Mouse (Mus musculus) midbrain, embryonic 15.5 days (tissue): ENCODE results near the gene Pax6. TPM values are rescaled to one million over a fixed set of nuclear protein-coding genes. Genes with fewer than 3 reads are reported as not detected.

Experiments used
- ATAC-seq: fragments of 200-750 bp; cut with Nextera tagmentation; replicated peaks from 2 replicates; pipeline ENCODE4 v1.8.0; 2017; ENCODE audit warnings: moderate TSS enrichment
- H3K27ac ChIP-seq: fragments of 300-500 bp; sonication (generic); 2 replicates; pipeline ENCODE4 v1.5.1; 2015; ENCODE audit warnings: mild to moderate bottlenecking, inconsistent platforms
- H3K27me3 ChIP-seq: fragments of 300-500 bp; sonication (generic); replicated peaks from 2 replicates; pipeline ENCODE4 v1.6.1; 2015; ENCODE audit warnings: inconsistent platforms
- H3K36me3 ChIP-seq: fragments of 300-500 bp; sonication (generic); replicated peaks from 2 replicates; pipeline ENCODE4 v1.6.1; 2015; ENCODE audit warnings: inconsistent platforms
- H3K4me1 ChIP-seq: fragments of 300-500 bp; sonication (generic); 2 replicates; pipeline ENCODE4 v1.6.1; 2015; ENCODE audit warnings: inconsistent platforms
- H3K4me2 ChIP-seq: fragments of 300-500 bp; sonication (generic); 2 replicates; pipeline ENCODE4 v1.6.1; 2015; ENCODE audit warnings: inconsistent platforms, mild to moderate bottlenecking, moderate library complexity
- H3K4me3 ChIP-seq: fragments of 300-500 bp; sonication (generic); 2 replicates; pipeline ENCODE4 v1.5.1; 2015; ENCODE audit warnings: mild to moderate bottlenecking, inconsistent platforms
- H3K9ac ChIP-seq: fragments of 300-500 bp; sonication (generic); 2 replicates; pipeline ENCODE4 v1.6.1; 2015; ENCODE audit warnings: mild to moderate bottlenecking, inconsistent platforms
- H3K9me3 ChIP-seq: fragments of 300-500 bp; sonication (generic); 2 replicates; pipeline ENCODE4 v1.6.1; 2016; ENCODE audit warnings: inconsistent platforms
- WGBS: fragments of 180-500 bp; shearing (Covaris S2); methylation state at CpG from one replicate; pipeline ENCODE4 v1.1.7; 2015; ENCODE audit warnings: mixed read lengths; 5-methylcytosine and 5-hydroxymethylcytosine counted together
- polyA plus RNA-seq: library from polyadenylated mRNA; unstranded; fragments of >200 nt; fragmentation: Nextera tagmentation; extraction: Ambion mirVana; gene quantifications from 2 replicates; pipeline ENCODE4 v1.2.1, GENCODE M21; 2015

Pax6 gene
- polyA plus RNA-seq, 1 experiment from 2014 or later: 22.5 TPM

- peaks cover 83% of the 10 kb centered on the region for H3K27me3 ChIP-seq
- no peak overlapping the region for H3K27ac ChIP-seq
- no peak overlapping the region for H3K9ac ChIP-seq
- H3K36me3 ChIP-seq: no peaks in the 10 kb centered on the region
- no peak overlapping the region for H3K4me2 ChIP-seq
- H3K4me3 ChIP-seq: no peak overlapping the region
- 24% methylated on average over 5 of the region's 5 CpGs for WGBS
- no peaks in the 10 kb centered on the region for H3K9me3 ChIP-seq
- H3K4me1 ChIP-seq: peaks cover 5% of the 10 kb centered on the region
- ATAC-seq: no peak
Observed at GRCm38 (mm10) chr2:105665491-105666250, 3.0 kb upstream of the Pax6 start.

- Histone ChIP-seq H3K9me3 (no peaks in the 10 kb centered on the region), H3K9ac (no peak overlapping the region), H3K4me1 (peaks cover 4% of the 10 kb centered on the region; the same call in 1 of the 2 replicates), H3K36me3 (no peaks in the 10 kb centered on the region), H3K27ac (no peak overlapping the region), H3K4me2 (no peak overlapping the region), H3K4me3 (no peak overlapping the region), H3K27me3 (peaks cover 86% of the 10 kb centered on the region)
- ATAC-seq: no peak
- 11% methylated on average over 6 of the region's 6 CpGs for WGBS
Observed at GRCm38 (mm10) chr2:105666331-105666730, 2.4 kb upstream of the Pax6 start.

- Histone ChIP-seq H3K4me1 (peaks cover 4% of the 10 kb centered on the region; the same call in 1 of the 2 replicates), H3K4me3 (no peak overlapping the region), H3K9me3 (no peaks in the 10 kb centered on the region), H3K27me3 (peaks cover 86% of the 10 kb centered on the region), H3K4me2 (no peak overlapping the region), H3K36me3 (no peaks in the 10 kb centered on the region), H3K9ac (no peak overlapping the region), H3K27ac (no peak overlapping the region)
- WGBS: 2% methylated on average over 41 of the region's 41 CpGs
- ATAC-seq: no peak
Observed at GRCm38 (mm10) chr2:105666763-105667625, 1.7 kb upstream of the Pax6 start.

GRCm38 (mm10) chr2:105667626-105667950 is 1.1 kb upstream of the Pax6 start:
- H3K9ac ChIP-seq: no peak overlapping the region
- H3K4me2 ChIP-seq: no peak overlapping the region
- H3K4me1 ChIP-seq: peaks cover 4% of the 10 kb centered on the region; the same call in 1 of the 2 replicates
- H3K4me3 ChIP-seq: no peak overlapping the region
- peaks cover 92% of the 10 kb centered on the region for H3K27me3 ChIP-seq
- H3K36me3 ChIP-seq: no peaks in the 10 kb centered on the region
- H3K9me3 ChIP-seq: no peaks in the 10 kb centered on the region
- WGBS: 1% methylated on average over 11 of the region's 11 CpGs
- no peak for ATAC-seq
- no peak overlapping the region for H3K27ac ChIP-seq

GRCm38 (mm10) chr2:105669371-105669861 is 716 bp downstream of the Pax6 start:
- WGBS: under 1% methylated on average over 35 of the region's 35 CpGs
- no peak overlapping the region for H3K9ac ChIP-seq

GRCm38 (mm10) chr2:105669881-105670730 is 1.4 kb downstream of the Pax6 start:
- H3K9me3 ChIP-seq: no peaks in the 10 kb centered on the region
- H3K4me2 ChIP-seq: peak overlapping the region; percentile 24
- peaks cover 10% of the 10 kb centered on the region for H3K4me1 ChIP-seq
- peaks cover 88% of the 10 kb centered on the region for H3K27me3 ChIP-seq
- H3K27ac ChIP-seq: no peak overlapping the region
- no peak overlapping the region for H3K9ac ChIP-seq
- peak overlapping the region; percentile 9 for H3K4me3 ChIP-seq
- WGBS: 2% methylated on average over 29 of the region's 29 CpGs
- H3K36me3 ChIP-seq: no peaks in the 10 kb centered on the region
- ATAC-seq: no peak

More at GRCm38 (mm10) chr2:105669371-105669861, 716 bp downstream of the Pax6 start:
- Histone ChIP-seq H3K27ac (no peak overlapping the region), H3K4me3 (peak overlapping the region; percentile 9), H3K4me1 (peaks cover 4% of the 10 kb centered on the region; the same call in 1 of the 2 replicates), H3K9me3 (no peaks in the 10 kb centered on the region), H3K4me2 (peak overlapping the region; percentile 24), H3K27me3 (peaks cover 88% of the 10 kb centered on the region), H3K36me3 (no peaks in the 10 kb centered on the region)
- no peak for ATAC-seq

- no peak overlapping the region for H3K9ac ChIP-seq
- no peak for ATAC-seq
- no peak overlapping the region for H3K4me3 ChIP-seq
- no peaks in the 10 kb centered on the region for H3K36me3 ChIP-seq
- H3K4me2 ChIP-seq: no peak overlapping the region
- peaks cover 86% of the 10 kb centered on the region for H3K27me3 ChIP-seq
- H3K4me1 ChIP-seq: peaks cover 15% of the 10 kb centered on the region
- no peak overlapping the region for H3K27ac ChIP-seq
- H3K9me3 ChIP-seq: no peaks in the 10 kb centered on the region
- 10% methylated on average over 6 of the region's 6 CpGs for WGBS
Observed at GRCm38 (mm10) chr2:105670731-105671095, 2.0 kb downstream of the Pax6 start.

GRCm38 (mm10) chr2:105671116-105671797 is 2.6 kb downstream of the Pax6 start:
- peaks cover 87% of the 10 kb centered on the region for H3K27me3 ChIP-seq
- H3K27ac ChIP-seq: no peak overlapping the region
- no peaks in the 10 kb centered on the region for H3K9me3 ChIP-seq
- no peak overlapping the region for H3K4me3 ChIP-seq
- 6% methylated on average over 9 of the region's 9 CpGs for WGBS
- no peak for ATAC-seq
- peaks cover 20% of the 10 kb centered on the region for H3K4me1 ChIP-seq
- no peak overlapping the region for H3K4me2 ChIP-seq
- no peaks in the 10 kb centered on the region for H3K36me3 ChIP-seq
- no peak overlapping the region for H3K9ac ChIP-seq

GRCm38 (mm10) chr2:105671798-105672595 is 3.3 kb downstream of the Pax6 start:
- Histone ChIP-seq H3K27me3 (peaks cover 87% of the 10 kb centered on the region), H3K4me2 (peak overlapping the region; percentile 10; the same call in 1 of the 2 replicates), H3K27ac (no peak overlapping the region; the same call in 1 of the 2 replicates), H3K4me1 (peaks cover 20% of the 10 kb centered on the region), H3K9ac (no peak overlapping the region), H3K9me3 (no peaks in the 10 kb centered on the region), H3K36me3 (no peaks in the 10 kb centered on the region), H3K4me3 (0 out of 2 replicates have a peak overlapping the region, but pooled peaks have one; percentile 0)
- WGBS: 2% methylated on average over 25 of the region's 25 CpGs
- ATAC-seq: no peak

GRCm38 (mm10) chr2:105672596-105672960 is 3.9 kb downstream of the Pax6 start:
- Histone ChIP-seq H3K4me2 (peak overlapping the region; percentile 10; the same call in 1 of the 2 replicates), H3K36me3 (no peaks in the 10 kb centered on the region), H3K9me3 (no peaks in the 10 kb centered on the region), H3K27ac (no peak overlapping the region; the same call in 1 of the 2 replicates), H3K4me1 (peaks cover 19% of the 10 kb centered on the region), H3K9ac (no peak overlapping the region), H3K27me3 (peaks cover 85% of the 10 kb centered on the region), H3K4me3 (no peak overlapping the region)
- ATAC-seq: no peak
- WGBS: 2% methylated on average over 16 of the region's 16 CpGs

- ATAC-seq: no peak
- WGBS: 2% methylated on average over 6 of the region's 6 CpGs
- H3K9ac ChIP-seq: no peak overlapping the region
- H3K9me3 ChIP-seq: no peaks in the 10 kb centered on the region
- H3K4me2 ChIP-seq: peak overlapping the region; percentile 14; the same call in 1 of the 2 replicates
- 0 out of 2 replicates have a peak overlapping the region, but pooled peaks have one; percentile 9 for H3K4me3 ChIP-seq
- H3K36me3 ChIP-seq: no peaks in the 10 kb centered on the region
- peaks cover 19% of the 10 kb centered on the region for H3K4me1 ChIP-seq
- H3K27ac ChIP-seq: no peak overlapping the region
- peaks cover 85% of the 10 kb centered on the region for H3K27me3 ChIP-seq
Observed at GRCm38 (mm10) chr2:105673054-105673453, 4.4 kb downstream of the Pax6 start.
